Mouse (Mus musculus) midbrain, embryonic 10.5 days (tissue): ENCODE results near the gene Csnka2ip. TPM values are rescaled to one million over a fixed set of nuclear protein-coding genes. Genes with fewer than 3 reads are reported as not detected.

Experiments
- DNase-seq: peaks from one replicate; pipeline ENCODE4 v3.0.0-alpha.2; 2017; ENCODE audit warnings: low spot score
- H3K27ac ChIP-seq: fragments of 300-500 bp; sonication (generic); replicated peaks from 2 replicates; pipeline ENCODE4 v1.5.1; 2016; ENCODE audit warnings: mild to moderate bottlenecking
- H3K27me3 ChIP-seq: fragments of 300-500 bp; sonication (generic); 2 replicates; pipeline ENCODE4 v1.6.1; 2016; ENCODE audit warnings: low read depth, mild to moderate bottlenecking; ENCODE audit not compliant: poor library complexity, severe bottlenecking
- H3K36me3 ChIP-seq: fragments of 300-500 bp; sonication (generic); 2 replicates; pipeline ENCODE4 v1.6.1; 2016; ENCODE audit warnings: mild to moderate bottlenecking, moderate library complexity
- H3K4me1 ChIP-seq: fragments of 300-500 bp; sonication (generic); 2 replicates; pipeline ENCODE4 v1.6.1; 2016
- H3K4me3 ChIP-seq: fragments of 300-500 bp; sonication (generic); 2 replicates; pipeline ENCODE4 v1.5.1; 2016; ENCODE audit warnings: mild to moderate bottlenecking, moderate library complexity
- H3K9me3 ChIP-seq: fragments of 300-500 bp; sonication (generic); replicated peaks from 2 replicates; pipeline ENCODE4 v1.6.1; 2016; ENCODE audit warnings: mild to moderate bottlenecking
- WGBS: fragments of 180-500 bp; shearing (Covaris S2); methylation state at CpG from one replicate; pipeline ENCODE4 v1.1.7; 2016; 5-methylcytosine and 5-hydroxymethylcytosine counted together
- polyA plus RNA-seq: library from polyadenylated mRNA; unstranded; fragments of >200 nt; fragmentation: Nextera tagmentation; extraction: Ambion mirVana; gene quantifications from 2 replicates; pipeline ENCODE4 v1.2.1, GENCODE M21; 2016

Csnka2ip gene
- polyA plus RNA-seq, 1 experiment from 2014 or later: 0.10 TPM

DNA sequence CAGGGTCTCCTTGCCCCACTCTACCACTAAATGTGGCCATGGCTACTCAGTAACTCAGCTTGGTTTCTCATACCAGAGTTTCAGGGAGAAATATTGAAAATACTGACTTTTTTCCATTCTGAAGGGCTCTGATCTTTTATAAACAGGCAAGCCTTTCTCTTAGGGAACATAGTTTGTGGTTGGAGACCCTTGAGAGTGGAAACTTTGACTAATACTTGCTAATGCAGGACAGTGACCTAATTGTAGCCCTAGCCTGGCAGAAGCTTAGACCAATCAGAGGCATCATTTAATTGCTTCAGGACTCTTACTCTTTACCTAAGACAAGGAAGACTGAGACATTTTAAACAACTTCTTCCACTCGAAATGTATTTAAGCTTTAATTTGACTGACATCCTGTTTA is 39.1 kb downstream of the Csnka2ip start:
- Histone ChIP-seq H3K9me3 (no peaks in the 10 kb centered on the region), H3K4me3 (no peak overlapping the region), H3K36me3 (no peaks in the 10 kb centered on the region), H3K27ac (no peak overlapping the region), H3K4me1 (no peaks in the 10 kb centered on the region), H3K27me3 (no peaks in the 10 kb centered on the region)
- no peak for DNase-seq
- 72% methylated on average over 1 of the region's 1 CpGs for WGBS

- no peak overlapping the region for H3K4me3 ChIP-seq
- H3K27ac ChIP-seq: no peak overlapping the region
- DNase-seq: no peak
- H3K9me3 ChIP-seq: no peaks in the 10 kb centered on the region
- WGBS: 76% methylated on average over 2 of the region's 2 CpGs
- H3K27me3 ChIP-seq: no peaks in the 10 kb centered on the region
- no peaks in the 10 kb centered on the region for H3K4me1 ChIP-seq
- H3K36me3 ChIP-seq: no peaks in the 10 kb centered on the region
These were observed 43.7 kb downstream of the Csnka2ip start for GRCm38 (mm10) chr16:64558518-64558917.

DNA sequence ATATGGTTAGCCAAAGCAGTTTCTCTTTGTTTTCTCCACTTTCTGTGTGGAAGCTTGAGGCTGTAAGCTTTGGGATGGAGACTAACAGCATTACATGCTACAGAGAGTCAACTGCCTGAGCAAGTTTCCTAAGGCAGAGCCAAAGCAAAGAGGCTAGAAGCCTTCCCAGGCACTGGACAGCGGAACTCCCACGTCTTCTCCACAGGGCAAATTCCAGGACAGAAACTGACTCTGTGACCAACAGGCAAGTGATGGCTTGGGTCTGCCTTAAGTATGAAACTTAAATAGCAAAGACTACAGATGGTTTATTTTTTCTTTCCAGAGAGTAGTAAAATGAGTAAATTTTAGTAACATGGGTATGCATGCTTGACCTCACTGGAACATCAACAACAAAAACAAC is 75.3 kb downstream of the Csnka2ip start:
- WGBS: 90% methylated on average over 2 of the region's 2 CpGs

GRCm38 (mm10) chr16:64524051-64524645 is 78.1 kb downstream of the Csnka2ip start:
- DNase-seq: no peak
- H3K4me3 ChIP-seq: no peak overlapping the region
- H3K27ac ChIP-seq: no peak overlapping the region
- H3K36me3 ChIP-seq: no peaks in the 10 kb centered on the region
- no peaks in the 10 kb centered on the region for H3K9me3 ChIP-seq
- H3K4me1 ChIP-seq: peaks cover 6% of the 10 kb centered on the region
- 53% methylated on average over 5 of the region's 5 CpGs for WGBS
- no peaks in the 10 kb centered on the region for H3K27me3 ChIP-seq

More for the DNA sequence above, 75.3 kb downstream of the Csnka2ip start:
- Histone ChIP-seq H3K27ac (no peak overlapping the region), H3K4me1 (peaks cover 6% of the 10 kb centered on the region), H3K9me3 (no peaks in the 10 kb centered on the region), H3K27me3 (no peaks in the 10 kb centered on the region), H3K4me3 (no peak overlapping the region), H3K36me3 (no peaks in the 10 kb centered on the region)
- no peak for DNase-seq

DNA sequence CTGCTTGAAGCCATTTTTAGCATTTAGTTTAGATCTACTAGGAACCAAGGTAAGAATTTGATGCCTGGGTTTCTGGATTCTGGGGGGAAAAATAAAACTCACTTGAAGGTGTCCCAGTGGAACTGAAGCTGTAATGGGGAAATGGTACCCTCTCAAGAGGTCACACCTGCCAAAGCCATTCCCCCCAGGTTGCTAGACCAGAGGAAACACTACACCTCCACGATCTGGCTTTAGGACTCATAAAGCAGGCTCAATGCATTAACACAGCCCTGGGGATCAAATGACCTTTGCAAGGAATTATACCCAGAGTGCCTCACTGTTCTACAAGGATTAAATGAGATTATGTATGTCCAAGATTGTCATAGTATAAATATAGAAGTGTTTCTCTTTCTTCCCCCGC is 88.8 kb downstream of the Csnka2ip start:
- 85% methylated on average over 2 of the region's 2 CpGs for WGBS
- Histone ChIP-seq H3K4me3 (no peak overlapping the region), H3K4me1 (no peaks in the 10 kb centered on the region), H3K27ac (no peak overlapping the region), H3K27me3 (no peaks in the 10 kb centered on the region), H3K36me3 (no peaks in the 10 kb centered on the region), H3K9me3 (no peaks in the 10 kb centered on the region)
- DNase-seq: no peak

Other genes starting within 250 kb of the Csnka2ip start
- 27.2 and 29.3 TPM in 2 replicates for gene 4930453N24Rik, start 168.8 kb upstream of the Csnka2ip start, polyA plus RNA-seq
- gene Zfp654, start 249.2 kb upstream of the Csnka2ip start, polyA plus RNA-seq: 5.5 and 5.8 TPM in 2 replicates
- 82.9 and 85.0 TPM in 2 replicates for gene Cggbp1, start 249.6 kb upstream of the Csnka2ip start, polyA plus RNA-seq